Mouse (Mus musculus): ENCODE data around the gene Tbc1d10c.

Gene Tbc1d10c

DNA sequence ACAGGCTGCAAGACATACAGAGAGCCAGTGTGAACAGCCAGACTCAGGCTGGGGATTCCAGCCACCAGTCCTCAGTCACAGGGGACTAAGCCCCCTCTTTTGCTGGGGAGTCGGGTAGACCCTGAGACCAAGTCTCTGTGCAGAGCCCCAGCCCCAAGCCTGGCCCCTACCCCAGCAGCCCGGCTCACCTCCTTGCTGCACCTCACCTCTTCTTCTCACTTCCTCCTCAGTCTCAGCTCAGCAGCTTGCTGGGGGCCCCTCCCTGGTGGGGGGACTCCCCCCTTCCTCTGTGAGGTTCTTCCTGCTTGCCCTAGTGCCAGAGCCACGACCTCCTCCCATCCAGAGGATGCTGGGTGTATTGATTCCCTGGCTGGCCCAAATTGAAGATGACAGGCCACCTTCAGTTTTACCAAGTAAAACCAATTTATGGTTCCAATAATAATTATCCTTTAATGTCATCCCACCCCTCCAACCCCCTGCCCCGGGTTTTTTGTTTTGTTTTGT, at the start of gene Tbc1d10c:
TSS of gene Tbc1d10c (minus strand) at position 454 of the 504 bp plus-strand sequence.
- no peak for DNase-seq (ENCODE audit: low spot score in 2 of 2)

DNA sequence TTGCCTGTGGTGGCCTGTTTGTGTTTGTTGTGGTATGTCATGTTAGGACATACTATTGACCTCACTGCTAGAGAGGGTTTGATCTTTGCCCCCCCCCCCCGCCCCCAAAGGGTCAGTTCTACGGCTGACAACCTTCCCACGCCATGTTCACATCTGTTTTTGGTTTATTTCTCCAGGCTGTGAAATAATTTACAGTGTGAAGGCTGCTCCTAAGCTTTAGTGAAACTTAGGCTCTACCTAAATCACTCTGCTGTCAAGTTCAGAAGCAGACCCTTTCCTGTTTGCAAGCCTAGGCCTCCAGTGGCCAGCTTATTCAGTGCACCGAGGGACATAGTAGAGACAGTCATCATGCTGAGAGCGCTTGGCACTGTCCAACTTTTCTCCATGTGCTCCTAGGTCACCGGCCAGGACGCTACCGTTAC, 49.2 kb upstream of the Tbc1d10c start:
- no peak for DNase-seq (ENCODE audit: low spot score in 2 of 2)

DNA sequence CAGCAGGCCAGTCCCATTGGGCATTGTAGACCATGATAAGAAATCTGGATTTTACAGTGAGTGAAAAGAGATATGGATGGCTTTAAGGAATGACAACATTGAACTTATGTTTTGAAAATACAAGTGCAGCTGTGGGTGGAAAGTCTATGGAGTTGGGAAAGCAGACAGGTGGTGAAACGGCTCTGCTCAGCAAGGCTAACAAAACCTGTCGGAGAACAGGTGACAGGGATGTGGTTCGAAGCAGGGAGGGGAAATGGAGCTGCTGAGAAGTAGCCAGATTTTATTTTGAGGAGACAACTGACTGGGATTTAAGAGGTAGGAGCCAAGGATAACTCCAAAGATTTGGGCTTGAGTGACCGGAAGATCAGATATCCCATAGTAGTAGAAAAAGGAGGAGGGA, 43.5 kb upstream of the Tbc1d10c start:
- no peak for DNase-seq (ENCODE audit: low spot score in 2 of 2)

DNA sequence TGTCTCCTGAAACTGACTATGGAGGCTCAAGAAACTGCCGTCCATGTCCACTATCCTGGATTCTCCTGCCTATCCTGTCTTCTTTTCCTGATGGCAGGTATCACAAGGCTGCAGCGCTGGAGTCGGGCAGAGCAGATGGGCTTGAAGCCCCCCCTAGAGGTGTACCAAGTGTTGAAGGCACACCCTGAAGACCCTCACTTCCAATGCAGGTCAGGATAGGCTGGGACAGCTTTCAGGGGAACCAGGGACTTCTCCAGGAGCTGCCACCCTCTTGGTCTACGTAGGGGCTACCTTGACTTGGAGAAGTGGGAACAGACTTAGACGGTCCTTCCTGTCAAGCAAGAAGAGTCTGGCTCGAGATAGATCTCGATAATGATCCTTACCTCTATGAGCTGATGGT, 41.6 kb upstream of the Tbc1d10c start:
- DNase-seq (ENCODE audit: low spot score in 2 of 2) = no peak

DNA sequence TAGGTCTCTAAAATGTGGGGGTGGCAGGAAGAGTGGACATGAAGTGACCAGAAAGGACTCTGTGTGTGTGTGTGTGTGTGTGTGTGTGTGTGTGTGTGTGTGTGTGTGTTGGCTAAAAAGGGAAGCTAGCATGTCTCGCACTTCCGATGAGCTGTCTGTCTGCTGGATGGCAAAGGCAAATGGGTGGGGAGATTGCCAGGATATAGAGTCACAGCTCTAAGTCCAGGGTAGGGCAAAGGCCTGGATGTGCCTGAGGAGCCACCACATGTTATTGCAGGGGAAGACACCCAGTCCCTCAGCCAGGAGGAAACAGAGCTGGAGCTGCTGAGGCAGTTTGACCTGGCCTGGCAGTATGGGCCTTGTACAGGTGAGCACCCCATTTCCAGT, 41.1 kb upstream of the Tbc1d10c start:
- DNase-seq (ENCODE audit: low spot score in 2 of 2) = no peak

DNA sequence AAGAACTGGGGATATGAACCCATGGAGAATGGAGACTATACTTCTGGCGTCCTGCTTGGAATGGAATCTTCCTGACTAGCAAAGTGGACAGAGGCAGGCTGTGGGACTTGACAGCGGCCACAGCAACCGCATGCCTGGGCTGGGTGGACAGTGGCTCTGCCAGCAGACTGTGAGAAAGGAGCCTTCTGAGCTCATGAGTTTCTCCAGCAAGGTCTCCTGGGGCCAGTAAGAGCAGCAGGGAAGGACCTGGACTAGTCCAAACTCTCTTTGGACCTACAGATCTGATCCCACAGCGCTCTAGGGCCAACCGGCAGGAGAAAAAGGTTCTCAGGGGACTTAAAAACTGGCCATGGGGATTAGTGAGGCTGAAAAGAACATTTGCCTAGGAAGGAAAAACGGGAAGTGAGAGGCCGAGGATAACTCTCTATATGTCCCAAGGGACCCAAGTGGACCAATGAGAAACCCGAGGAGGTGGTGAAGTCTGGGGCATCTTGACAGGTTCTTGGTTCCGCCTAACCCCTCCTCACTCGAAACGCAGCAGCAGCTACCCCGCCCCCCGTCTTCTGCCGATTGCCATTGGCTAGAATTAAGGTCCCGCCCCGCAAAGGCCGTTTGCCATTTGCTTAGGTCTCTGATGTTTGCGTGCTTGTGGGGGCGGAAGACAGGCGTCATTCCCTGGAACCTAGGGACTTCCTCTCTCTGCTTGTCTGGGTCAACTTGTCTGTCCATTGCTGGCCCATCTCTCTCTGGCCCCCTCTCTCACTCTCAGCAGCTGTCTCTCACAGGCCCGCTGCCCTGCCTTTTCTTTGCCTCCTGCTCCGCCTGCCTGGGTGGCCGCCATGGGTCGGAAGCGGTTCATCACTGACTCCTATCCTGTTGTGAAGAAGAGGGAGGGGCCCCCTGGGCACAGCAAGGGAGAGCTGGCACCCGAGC, 40.4 kb upstream of the Tbc1d10c start, which contains the start of gene Pold4:
TSS of gene Pold4 (plus strand) at position 647 of the 933 bp plus-strand sequence.
- DNase-seq (ENCODE audit: low spot score in 2 of 2) = peak; percentile 98 to 99

GRCm38 (mm10) chr19:4230415-4230814, 39.3 kb upstream of the Tbc1d10c start:
- DNase-seq (ENCODE audit: low spot score in 2 of 2) = no peak

- no peak for DNase-seq (ENCODE audit: low spot score in 2 of 2)
Observed at GRCm38 (mm10) chr19:4229451-4230076, 38.5 kb upstream of the Tbc1d10c start.

DNA sequence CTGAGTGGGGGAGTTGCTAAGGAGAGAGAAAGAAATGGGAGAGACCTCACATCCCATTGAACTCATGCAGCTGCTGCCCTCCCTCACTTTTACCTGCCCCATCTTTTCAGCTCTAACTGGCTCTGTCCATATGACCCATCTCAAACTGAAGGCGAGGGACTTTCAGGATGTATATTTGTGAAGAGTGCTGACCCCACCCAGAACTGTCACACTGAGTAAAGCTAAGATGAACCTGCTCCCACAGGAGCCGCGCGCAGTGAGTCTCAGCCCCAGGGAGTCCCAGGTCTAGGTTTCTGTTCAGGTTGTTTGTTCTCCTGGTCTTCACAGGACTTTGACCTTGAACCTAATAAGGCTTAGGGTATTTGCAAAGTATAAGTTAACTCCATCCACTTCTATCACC, 37.8 kb upstream of the Tbc1d10c start:
- no peak for DNase-seq (ENCODE audit: low spot score in 2 of 2)

GRCm38 (mm10) chr19:4227894-4228678, 37.0 kb upstream of the Tbc1d10c start:
- DNase-seq (ENCODE audit: low spot score in 2 of 2) = peak; percentile 72 to 80

DNA sequence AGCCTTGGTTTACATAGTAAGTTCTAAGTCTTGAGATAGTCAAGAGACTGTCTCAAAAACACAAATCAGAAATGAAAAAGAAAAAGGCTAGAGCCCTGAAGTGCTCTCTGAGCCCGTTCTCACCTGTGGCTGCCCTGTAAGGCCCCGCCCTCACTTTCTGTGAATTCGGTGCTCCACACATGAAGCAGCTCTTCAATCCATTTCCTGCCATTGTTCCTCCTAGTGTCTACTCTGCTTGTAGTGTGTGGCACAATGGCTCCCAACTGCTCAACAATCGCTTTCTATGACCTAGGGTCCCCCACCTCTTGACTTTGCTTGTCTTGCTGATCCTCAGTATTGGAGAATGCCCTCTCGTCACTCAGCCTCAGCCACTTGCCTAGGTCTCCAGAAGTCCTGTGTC, 36.4 kb upstream of the Tbc1d10c start:
- DNase-seq (ENCODE audit: low spot score in 2 of 2) = no peak

- no peak for DNase-seq (ENCODE audit: low spot score in 2 of 2)
Observed at GRCm38 (mm10) chr19:4226779-4227178, 35.7 kb upstream of the Tbc1d10c start.

GRCm38 (mm10) chr19:4222165-4222564, 31.1 kb upstream of the Tbc1d10c start:
- DNase-seq (ENCODE audit: low spot score in 2 of 2) = no peak

- no peak for DNase-seq (ENCODE audit: low spot score in 2 of 2)
Observed at GRCm38 (mm10) chr19:4220957-4221743, 30.1 kb upstream of the Tbc1d10c start.

GRCm38 (mm10) chr19:4220416-4220815, 29.3 kb upstream of the Tbc1d10c start:
- DNase-seq (ENCODE audit: low spot score in 2 of 2) = no peak

DNA sequence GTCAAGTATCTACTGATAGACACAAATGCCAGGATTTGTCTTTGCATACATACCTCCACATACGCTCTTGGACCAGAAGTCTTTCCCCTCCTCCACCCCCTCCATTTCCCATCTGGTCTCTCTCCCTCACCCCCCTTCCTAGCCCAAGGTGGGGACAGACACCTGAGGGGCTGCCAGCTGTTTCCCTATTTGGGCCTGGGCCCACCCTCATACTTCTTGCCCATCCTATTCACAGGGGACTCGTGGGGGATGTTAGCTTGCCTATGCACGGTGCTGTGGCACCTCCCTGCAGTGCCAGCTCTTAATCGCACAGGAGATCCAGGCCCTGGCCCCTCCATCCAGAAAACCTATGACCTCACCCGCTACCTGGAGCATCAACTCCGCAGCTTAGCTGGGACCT, 28.9 kb upstream of the Tbc1d10c start:
- DNase-seq (ENCODE audit: low spot score in 2 of 2) = no peak

GRCm38 (mm10) chr19:4218784-4219183, 27.7 kb upstream of the Tbc1d10c start:
- DNase-seq (ENCODE audit: low spot score in 2 of 2) = no peak

GRCm38 (mm10) chr19:4218293-4218692, 27.2 kb upstream of the Tbc1d10c start:
- DNase-seq (ENCODE audit: low spot score in 2 of 2) = no peak

DNA sequence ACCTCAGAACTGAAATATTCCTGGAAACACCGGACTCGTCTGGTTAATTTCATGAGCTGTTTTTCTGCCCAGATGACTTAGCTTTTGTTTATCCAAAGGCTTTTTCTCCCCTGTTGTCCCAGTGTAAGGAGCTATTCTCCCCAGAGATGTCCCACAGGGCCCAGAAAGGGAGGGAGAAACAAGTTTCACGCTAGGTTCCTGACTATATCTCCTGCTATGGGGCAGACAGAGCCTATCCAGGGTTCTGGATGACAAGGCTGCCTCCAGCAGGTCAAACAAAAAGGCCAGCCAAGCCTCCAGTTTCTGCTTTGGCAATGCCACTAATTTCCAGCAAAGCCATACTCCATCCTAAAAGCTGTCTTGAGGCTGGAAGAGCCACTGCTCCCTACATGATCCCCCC, 26.8 kb upstream of the Tbc1d10c start:
- DNase-seq (ENCODE audit: low spot score in 2 of 2) = no peak

DNA sequence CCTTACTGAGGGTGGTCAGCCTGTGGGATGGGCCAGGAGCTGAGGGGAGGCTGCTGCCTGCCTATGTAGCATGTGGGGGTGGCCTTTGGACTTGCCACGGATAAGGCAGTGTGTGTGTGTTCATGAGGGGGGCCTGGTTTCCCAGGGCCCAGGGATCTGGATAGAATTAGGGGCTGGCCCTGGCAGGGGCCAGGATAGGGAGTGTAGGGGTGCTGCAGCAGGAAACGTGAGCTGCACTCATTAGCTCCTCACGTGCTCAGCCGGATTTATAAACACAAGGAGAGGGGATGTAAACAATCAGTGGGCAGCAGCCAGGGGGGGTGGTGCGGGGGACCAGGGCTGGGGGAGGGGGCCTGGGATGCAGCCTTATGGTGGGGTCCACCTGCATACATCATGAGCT, 26.1 kb upstream of the Tbc1d10c start:
- DNase-seq (ENCODE audit: low spot score in 2 of 2) = no peak

- no peak for DNase-seq (ENCODE audit: low spot score in 2 of 2)
Observed at GRCm38 (mm10) chr19:4216041-4216685, 25.1 kb upstream of the Tbc1d10c start.

Data from right cerebral cortex, adult 2 months (tissue).